Mouse (Mus musculus) midbrain, embryonic 13.5 days (tissue): ENCODE results near the gene Cdr2. TPM values are rescaled to one million over a fixed set of nuclear protein-coding genes. Genes with fewer than 3 reads are reported as not detected.
"Not testable (repeated sequence)": the region's sequence is repeated elsewhere in the genome, so short reads cannot be mapped to it uniquely, and the experiment has no call there.

Experiments
- ATAC-seq: fragments of 200-750 bp; cut with Nextera tagmentation; 2 replicates; pipeline ENCODE4 v1.8.0; 2017; ENCODE audit warnings: mild to moderate bottlenecking, moderate TSS enrichment, moderate library complexity
- H3K27ac ChIP-seq: fragments of 300-500 bp; sonication (generic); 2 replicates; pipeline ENCODE4 v1.5.1; 2015; ENCODE audit warnings: inconsistent platforms, mild to moderate bottlenecking, moderate library complexity
- H3K27me3 ChIP-seq: fragments of 300-500 bp; sonication (generic); 2 replicates; pipeline ENCODE4 v1.6.1; 2015; ENCODE audit warnings: mild to moderate bottlenecking, inconsistent platforms
- H3K36me3 ChIP-seq: fragments of 300-500 bp; sonication (generic); 2 replicates; pipeline ENCODE4 v1.6.1; 2015; ENCODE audit warnings: mild to moderate bottlenecking, inconsistent platforms
- H3K4me1 ChIP-seq: fragments of 300-500 bp; sonication (generic); replicated peaks from 2 replicates; pipeline ENCODE4 v1.6.1; 2015; ENCODE audit warnings: inconsistent platforms
- H3K4me2 ChIP-seq: fragments of 300-500 bp; sonication (generic); replicated peaks from 2 replicates; pipeline ENCODE4 v1.6.1; 2015; ENCODE audit warnings: moderate library complexity, mild to moderate bottlenecking, inconsistent platforms
- H3K4me3 ChIP-seq: fragments of 300-500 bp; sonication (generic); replicated peaks from 2 replicates; pipeline ENCODE4 v1.5.1; 2015; ENCODE audit warnings: mild to moderate bottlenecking, inconsistent platforms
- H3K9ac ChIP-seq: fragments of 300-500 bp; sonication (generic); replicated peaks from 2 replicates; pipeline ENCODE4 v1.6.1; 2015; ENCODE audit warnings: mild to moderate bottlenecking, inconsistent platforms
- H3K9me3 ChIP-seq: fragments of 300-500 bp; sonication (generic); 2 replicates; pipeline ENCODE4 v1.6.1; 2016; ENCODE audit warnings: mild to moderate bottlenecking, inconsistent platforms
- WGBS: fragments of 180-500 bp; shearing (Covaris S2); methylation state at CpG from one replicate; pipeline ENCODE4 v1.1.7; 2015; 5-methylcytosine and 5-hydroxymethylcytosine counted together
- polyA plus RNA-seq: library from polyadenylated mRNA; unstranded; fragments of >200 nt; fragmentation: Nextera tagmentation; extraction: Ambion mirVana; gene quantifications from 2 replicates; pipeline ENCODE4 v1.2.1, GENCODE M21; 2015

Gene Cdr2
- polyA plus RNA-seq, 1 experiment from 2014 or later, result 14.7 TPM

DNA sequence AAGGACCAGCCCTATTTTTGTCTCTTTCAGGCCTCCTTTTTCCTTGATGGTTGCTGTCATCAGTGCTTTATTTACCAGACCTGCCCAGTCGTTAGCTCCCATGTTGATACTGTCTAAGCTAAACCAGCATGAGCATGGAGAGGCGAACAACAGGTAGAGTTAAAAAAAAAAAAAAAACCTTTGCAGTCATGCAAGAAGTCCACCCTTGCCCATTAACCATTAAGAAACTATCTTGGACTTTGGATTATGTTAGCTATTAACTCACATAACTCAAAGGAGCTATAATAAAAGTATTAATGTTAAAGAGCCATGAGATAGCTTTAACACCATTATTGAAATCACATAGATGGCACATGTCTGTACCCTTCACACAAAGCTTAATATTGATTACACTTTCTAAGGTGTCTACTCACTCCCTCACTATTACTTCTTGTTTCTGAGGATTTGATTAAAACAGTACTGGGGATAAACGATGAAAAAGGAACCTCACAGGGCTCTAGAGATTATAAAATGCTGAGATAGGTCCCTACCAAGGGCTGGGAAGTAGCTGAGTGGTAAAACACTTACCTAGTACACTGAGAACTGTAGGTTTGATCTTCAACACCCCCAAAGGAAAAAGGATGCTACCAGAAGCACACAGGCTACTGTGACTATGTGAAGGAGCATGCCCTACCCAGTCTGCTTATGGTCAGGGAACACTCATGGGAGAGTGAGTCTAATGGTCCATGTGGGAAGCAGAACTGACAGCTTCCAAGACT, 18.1 kb upstream of the Cdr2 start:
- WGBS, result 78% methylated on average over 3 of the region's 3 CpGs
- H3K4me2 ChIP-seq, result no peak overlapping the region
- no peak overlapping the region for H3K27ac ChIP-seq
- no peaks in the 10 kb centered on the region for H3K36me3 ChIP-seq
- no peak overlapping the region for H3K9ac ChIP-seq
- H3K27me3 ChIP-seq, result no peaks in the 10 kb centered on the region
- no peak for ATAC-seq
- H3K4me3 ChIP-seq, result no peak overlapping the region
- H3K9me3 ChIP-seq, result no peaks in the 10 kb centered on the region
- H3K4me1 ChIP-seq, result no peaks in the 10 kb centered on the region

- Histone ChIP-seq H3K36me3 (no peaks in the 10 kb centered on the region), H3K27ac (no peak overlapping the region), H3K4me1 (no peaks in the 10 kb centered on the region), H3K9me3 (no peaks in the 10 kb centered on the region), H3K27me3 (no peaks in the 10 kb centered on the region), H3K9ac (no peak overlapping the region), H3K4me3 (no peak overlapping the region), H3K4me2 (no peak overlapping the region)
- 78% methylated on average over 2 of the region's 2 CpGs for WGBS
- no peak for ATAC-seq
Observed at GRCm38 (mm10) chr7:120999021-120999530, 17.0 kb upstream of the Cdr2 start.

DNA sequence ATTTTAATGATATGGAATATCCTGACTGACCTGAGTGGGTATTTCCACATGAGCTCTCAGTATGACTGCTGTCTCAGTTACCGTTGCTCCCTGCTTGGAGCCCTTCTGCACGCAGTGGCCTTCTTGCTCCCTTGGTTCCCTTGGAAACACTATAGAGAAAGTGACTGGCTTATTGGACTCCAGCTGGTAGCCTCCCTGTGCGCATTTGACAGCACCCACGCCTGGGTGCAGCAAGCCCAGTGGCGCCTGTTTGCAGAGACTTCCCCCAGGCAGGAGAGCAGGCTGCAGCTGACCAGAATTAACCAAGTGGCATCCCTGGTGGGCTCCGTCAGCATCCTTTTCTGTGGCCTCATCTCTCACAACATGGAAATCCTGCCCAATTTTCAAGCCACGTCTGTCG, 9.1 kb upstream of the Cdr2 start:
- H3K27me3 ChIP-seq, result no peaks in the 10 kb centered on the region
- WGBS, result 65% methylated on average over 8 of the region's 8 CpGs
- no peaks in the 10 kb centered on the region for H3K4me1 ChIP-seq
- no peaks in the 10 kb centered on the region for H3K9me3 ChIP-seq
- H3K27ac ChIP-seq, result no peak overlapping the region
- H3K36me3 ChIP-seq, result no peaks in the 10 kb centered on the region
- H3K4me2 ChIP-seq, result no peak overlapping the region
- no peak overlapping the region for H3K4me3 ChIP-seq
- no peak overlapping the region for H3K9ac ChIP-seq
- ATAC-seq, result no peak

GRCm38 (mm10) chr7:120982968-120983367, 856 bp upstream of the Cdr2 start:
- H3K27ac ChIP-seq, result peak overlapping the region; percentile 61
- no peaks in the 10 kb centered on the region for H3K36me3 ChIP-seq
- H3K4me3 ChIP-seq, result peak overlapping the region; percentile 60
- no peaks in the 10 kb centered on the region for H3K27me3 ChIP-seq
- H3K9ac ChIP-seq, result peak overlapping the region; percentile 75
- peak overlapping the region; percentile 67 for H3K4me2 ChIP-seq
- no peak for ATAC-seq
- 16% methylated on average over 7 of the region's 7 CpGs for WGBS
- peaks cover 36% of the 10 kb centered on the region for H3K4me1 ChIP-seq
- no peaks in the 10 kb centered on the region for H3K9me3 ChIP-seq

GRCm38 (mm10) chr7:120980931-120981924, 884 bp downstream of the Cdr2 start:
- Histone ChIP-seq H3K36me3 (no peaks in the 10 kb centered on the region), H3K4me2 (peak overlapping the region; percentile 61), H3K9ac (peak overlapping the region; percentile 79), H3K4me1 (peaks cover 49% of the 10 kb centered on the region), H3K9me3 (no peaks in the 10 kb centered on the region), H3K27me3 (no peaks in the 10 kb centered on the region), H3K27ac (peak overlapping the region; percentile 63), H3K4me3 (peak overlapping the region; percentile 60)
- peak; percentile 81 for ATAC-seq
- WGBS, result 2% methylated on average over 39 of the region's 39 CpGs

- H3K9ac ChIP-seq, result no peak overlapping the region
- no peaks in the 10 kb centered on the region for H3K9me3 ChIP-seq
- peak overlapping the region; percentile 60; the same call in 1 of the 2 replicates for H3K4me3 ChIP-seq
- peak overlapping the region; percentile 61 for H3K4me2 ChIP-seq
- 93% methylated on average over 4 of the region's 4 CpGs for WGBS
- H3K27me3 ChIP-seq, result no peaks in the 10 kb centered on the region
- H3K36me3 ChIP-seq, result no peaks in the 10 kb centered on the region
- H3K4me1 ChIP-seq, result peaks cover 49% of the 10 kb centered on the region
- no peak overlapping the region for H3K27ac ChIP-seq
- no peak for ATAC-seq
Observed at GRCm38 (mm10) chr7:120980041-120980440, 2.1 kb downstream of the Cdr2 start.

GRCm38 (mm10) chr7:120977063-120977462, 5.0 kb downstream of the Cdr2 start:
- Histone ChIP-seq H3K4me2 (no peak overlapping the region), H3K27ac (no peak overlapping the region; the same call in 1 of the 2 replicates), H3K9ac (no peak overlapping the region), H3K36me3 (no peaks in the 10 kb centered on the region), H3K4me3 (no peak overlapping the region), H3K27me3 (no peaks in the 10 kb centered on the region), H3K4me1 (peaks cover 43% of the 10 kb centered on the region), H3K9me3 (no peaks in the 10 kb centered on the region)
- no peak for ATAC-seq
- 50% methylated on average over 7 of the region's 7 CpGs for WGBS

- no peak for ATAC-seq
- 93% methylated on average over 3 of the region's 3 CpGs for WGBS
Observed at GRCm38 (mm10) chr7:120974001-120974400, 8.1 kb downstream of the Cdr2 start.

GRCm38 (mm10) chr7:120972471-120972870, 9.6 kb downstream of the Cdr2 start:
- not testable (repeated sequence) for H3K9me3 ChIP-seq, H3K27me3 ChIP-seq, ATAC-seq, H3K9ac ChIP-seq, H3K27ac ChIP-seq, H3K4me2 ChIP-seq, H3K4me3 ChIP-seq
- Histone ChIP-seq H3K36me3 (peaks cover 21% of the 10 kb centered on the region), H3K4me1 (peaks cover 11% of the 10 kb centered on the region)
- WGBS, result 87% methylated on average over 2 of the region's 2 CpGs

More at GRCm38 (mm10) chr7:120974001-120974400, 8.1 kb downstream of the Cdr2 start:
- Histone ChIP-seq H3K4me2 (no peak overlapping the region), H3K27ac (no peak overlapping the region), H3K27me3 (no peaks in the 10 kb centered on the region), H3K9ac (no peak overlapping the region), H3K4me3 (no peak overlapping the region), H3K36me3 (peaks cover 6% of the 10 kb centered on the region; the same call in 1 of the 2 replicates), H3K4me1 (peaks cover 24% of the 10 kb centered on the region), H3K9me3 (no peaks in the 10 kb centered on the region)

DNA sequence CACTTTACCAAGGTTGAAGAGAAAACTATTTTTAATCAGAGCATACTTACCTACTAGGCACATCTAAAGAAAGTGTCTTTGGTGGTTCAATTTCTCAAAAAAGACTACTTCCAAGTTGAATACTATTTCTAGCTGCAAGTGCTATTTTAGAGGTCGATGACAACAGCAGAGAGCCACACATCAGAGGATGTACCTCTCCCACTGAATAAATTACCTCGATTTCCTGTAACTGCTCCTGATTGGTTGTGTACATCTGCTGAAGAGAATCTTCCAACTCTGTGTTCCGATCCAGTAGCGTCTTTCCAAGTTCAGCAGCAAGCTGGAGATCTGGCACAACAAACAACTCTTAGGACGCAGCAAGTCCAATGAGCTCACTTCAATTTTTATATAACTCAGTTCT, 12.0 kb downstream of the Cdr2 start:
- Histone ChIP-seq H3K9me3 (no peaks in the 10 kb centered on the region), H3K27me3 (no peaks in the 10 kb centered on the region), H3K4me1 (0 out of 2 replicates have a peak, but pooled peaks cover 3% of the 10 kb centered on the region), H3K9ac (no peak overlapping the region), H3K4me3 (no peak overlapping the region), H3K36me3 (peaks cover 25% of the 10 kb centered on the region), H3K27ac (no peak overlapping the region), H3K4me2 (no peak overlapping the region)
- no peak for ATAC-seq
- WGBS, result 93% methylated on average over 5 of the region's 5 CpGs

DNA sequence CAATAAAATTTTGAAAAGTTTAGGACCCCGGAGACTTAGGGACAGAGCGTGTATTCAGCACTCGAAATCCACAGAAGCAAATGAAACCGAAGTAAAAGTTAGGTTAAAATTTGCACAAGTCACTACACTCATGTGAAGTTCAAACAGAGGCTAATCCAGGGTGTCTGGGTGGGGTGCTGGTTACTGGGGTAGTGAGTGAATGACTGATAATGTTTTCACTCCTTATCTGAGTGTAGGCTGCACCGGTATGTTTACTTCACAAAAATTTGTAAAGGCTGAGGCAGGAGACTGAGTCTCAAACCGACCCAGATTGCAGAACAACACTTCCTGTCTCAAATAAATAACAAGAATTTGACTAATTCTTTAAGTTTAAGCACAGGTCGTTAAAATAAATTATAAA, 12.9 kb downstream of the Cdr2 start:
- Histone ChIP-seq H3K4me2 (no peak overlapping the region), H3K9ac (no peak overlapping the region), H3K9me3 (no peaks in the 10 kb centered on the region), H3K27ac (no peak overlapping the region), H3K4me1 (0 out of 2 replicates have a peak, but pooled peaks cover under 1% of the 10 kb centered on the region), H3K36me3 (peaks cover 25% of the 10 kb centered on the region), H3K4me3 (no peak overlapping the region), H3K27me3 (no peaks in the 10 kb centered on the region)
- WGBS, result 95% methylated on average over 7 of the region's 7 CpGs
- no peak for ATAC-seq

GRCm38 (mm10) chr7:120963126-120963525, 19.0 kb downstream of the Cdr2 start:
- Histone ChIP-seq H3K27me3 (no peaks in the 10 kb centered on the region), H3K4me2 (no peak overlapping the region), H3K4me3 (no peak overlapping the region), H3K36me3 (peaks cover 35% of the 10 kb centered on the region), H3K9ac (no peak overlapping the region), H3K9me3 (no peaks in the 10 kb centered on the region), H3K27ac (no peak overlapping the region), H3K4me1 (0 out of 2 replicates have a peak, but pooled peaks cover 5% of the 10 kb centered on the region)
- no peak for ATAC-seq
- WGBS, result 93% methylated on average over 5 of the region's 5 CpGs
